Mouse (Mus musculus): ENCODE results near the gene Id2. TPM values are rescaled to one million over a fixed set of nuclear protein-coding genes. Genes with fewer than 3 reads are reported as not detected.
A peak's percentile ranks its signal among the peaks of the same experiment; 100 is the strongest.

Id2 gene
- total and polyA plus RNA-seq, 2 experiments from 2014 or later = 83.7 to 131 TPM

GRCm38 (mm10) chr12:25114426-25114825 lies 17.5 kb upstream of the Id2 start:
- no peak overlapping the region for H3K9ac ChIP-seq (replicated peaks; ENCODE audit: low read depth, low read length)
- no peak for DNase-seq (ENCODE audit: low spot score)
- no peaks in the 10 kb centered on the region for H3K27me3 ChIP-seq (ENCODE audit: control insufficient read depth, insufficient read depth, low read length)
- no peaks in the 10 kb centered on the region for H3K36me3 ChIP-seq (replicated peaks; ENCODE audit: control insufficient read depth, insufficient read depth, low read length)
- ATAC-seq (ENCODE audit: insufficient read depth, low read depth) = no peak
- WGBS = 90% methylated on average over 1 of the region's 1 CpGs
- no peak overlapping the region for H3K27ac ChIP-seq (ENCODE audit: low read depth)
- TF ChIP-seq CTCF (IDR thresholded peaks at IDR 0.05; ENCODE audit: low read depth) (no peak), EP300 (IDR thresholded peaks at IDR 0.05; ENCODE audit: low read depth) (no peak)
- no peak overlapping the region for H3K4me2 ChIP-seq (ENCODE audit: low read depth, low read length)
- no peak overlapping the region for H3K4me3 ChIP-seq (ENCODE audit: low read depth, low read length)
- no peaks in the 10 kb centered on the region for H3K9me3 ChIP-seq (replicated peaks; ENCODE audit: control insufficient read depth, low read length)
- peaks cover 12% of the 10 kb centered on the region; the same call in 1 of the 2 replicates for H3K4me1 ChIP-seq (ENCODE audit: control insufficient read depth, insufficient read depth)

GRCm38 (mm10) chr12:25113357-25113756 lies 16.4 kb upstream of the Id2 start:
- peaks cover 9% of the 10 kb centered on the region; the same call in 1 of the 2 replicates for H3K4me1 ChIP-seq (ENCODE audit: control insufficient read depth, insufficient read depth)
- H3K9ac ChIP-seq (replicated peaks; ENCODE audit: low read depth, low read length) = no peak overlapping the region
- no peaks in the 10 kb centered on the region for H3K27me3 ChIP-seq (ENCODE audit: control insufficient read depth, insufficient read depth, low read length)
- H3K36me3 ChIP-seq (replicated peaks; ENCODE audit: control insufficient read depth, insufficient read depth, low read length) = no peaks in the 10 kb centered on the region
- H3K4me3 ChIP-seq (ENCODE audit: low read depth, low read length) = no peak overlapping the region
- no peak for ATAC-seq (ENCODE audit: insufficient read depth, low read depth)
- no peaks in the 10 kb centered on the region for H3K9me3 ChIP-seq (replicated peaks; ENCODE audit: control insufficient read depth, low read length)
- WGBS = 74% methylated on average over 2 of the region's 2 CpGs
- no peak overlapping the region for H3K4me2 ChIP-seq (ENCODE audit: low read depth, low read length)
- no peak for DNase-seq (ENCODE audit: low spot score)
- TF ChIP-seq EP300 (IDR thresholded peaks at IDR 0.05; ENCODE audit: low read depth) (no peak), CTCF (IDR thresholded peaks at IDR 0.05; ENCODE audit: low read depth) (no peak)
- no peak overlapping the region for H3K27ac ChIP-seq (ENCODE audit: low read depth)

GRCm38 (mm10) chr12:25112806-25113205 lies 15.9 kb upstream of the Id2 start:
- Histone ChIP-seq H3K9ac (replicated peaks; ENCODE audit: low read depth, low read length) (no peak overlapping the region), H3K36me3 (replicated peaks; ENCODE audit: control insufficient read depth, insufficient read depth, low read length) (no peaks in the 10 kb centered on the region), H3K9me3 (replicated peaks; ENCODE audit: control insufficient read depth, low read length) (no peaks in the 10 kb centered on the region), H3K4me2 (ENCODE audit: low read depth, low read length) (no peak overlapping the region), H3K27ac (ENCODE audit: low read depth) (no peak overlapping the region), H3K4me3 (ENCODE audit: low read depth, low read length) (no peak overlapping the region), H3K4me1 (ENCODE audit: control insufficient read depth, insufficient read depth) (peaks cover 3% of the 10 kb centered on the region; the same call in 1 of the 2 replicates), H3K27me3 (ENCODE audit: control insufficient read depth, insufficient read depth, low read length) (no peaks in the 10 kb centered on the region)
- 92% methylated on average over 2 of the region's 2 CpGs for WGBS
- TF ChIP-seq CTCF (IDR thresholded peaks at IDR 0.05; ENCODE audit: low read depth) (no peak), EP300 (IDR thresholded peaks at IDR 0.05; ENCODE audit: low read depth) (no peak)
- no peak for ATAC-seq (ENCODE audit: insufficient read depth, low read depth)
- no peak for DNase-seq (ENCODE audit: low spot score)

GRCm38 (mm10) chr12:25110682-25111078 lies 13.7 kb upstream of the Id2 start:
- WGBS = 61% methylated on average over 7 of the region's 7 CpGs
- no peaks in the 10 kb centered on the region for H3K36me3 ChIP-seq (replicated peaks; ENCODE audit: control insufficient read depth, insufficient read depth, low read length)
- H3K4me2 ChIP-seq (ENCODE audit: low read depth, low read length) = no peak overlapping the region
- ATAC-seq (ENCODE audit: insufficient read depth, low read depth) = no peak
- TF ChIP-seq EP300 (IDR thresholded peaks at IDR 0.05; ENCODE audit: low read depth) = no peak
- no peak for TF ChIP-seq CTCF (IDR thresholded peaks at IDR 0.05; ENCODE audit: low read depth)
- H3K9ac ChIP-seq (replicated peaks; ENCODE audit: low read depth, low read length) = no peak overlapping the region
- H3K4me3 ChIP-seq (ENCODE audit: low read depth, low read length) = no peak overlapping the region
- no peak overlapping the region for H3K27ac ChIP-seq (ENCODE audit: low read depth)
- H3K4me1 ChIP-seq (ENCODE audit: control insufficient read depth, insufficient read depth) = no peaks in the 10 kb centered on the region
- H3K27me3 ChIP-seq (ENCODE audit: control insufficient read depth, insufficient read depth, low read length) = no peaks in the 10 kb centered on the region
- no peak for DNase-seq (ENCODE audit: low spot score)
- H3K9me3 ChIP-seq (replicated peaks; ENCODE audit: control insufficient read depth, low read length) = no peaks in the 10 kb centered on the region

GRCm38 (mm10) chr12:25109971-25110681 lies 13.2 kb upstream of the Id2 start:
- ATAC-seq (ENCODE audit: insufficient read depth, low read depth) (peak; percentile 75), DNase-seq (ENCODE audit: low spot score) (peak; percentile 28)
- Histone ChIP-seq H3K27ac (ENCODE audit: low read depth) (no peak overlapping the region; the same call in 1 of the 2 replicates), H3K4me3 (ENCODE audit: low read depth, low read length) (no peak overlapping the region), H3K27me3 (ENCODE audit: control insufficient read depth, insufficient read depth, low read length) (no peaks in the 10 kb centered on the region), H3K4me2 (ENCODE audit: low read depth, low read length) (no peak overlapping the region), H3K9ac (replicated peaks; ENCODE audit: low read depth, low read length) (no peak overlapping the region), H3K4me1 (ENCODE audit: control insufficient read depth, insufficient read depth) (no peaks in the 10 kb centered on the region), H3K36me3 (replicated peaks; ENCODE audit: control insufficient read depth, insufficient read depth, low read length) (no peaks in the 10 kb centered on the region), H3K9me3 (replicated peaks; ENCODE audit: control insufficient read depth, low read length) (no peaks in the 10 kb centered on the region)
- 67% methylated on average over 7 of the region's 7 CpGs for WGBS
- TF ChIP-seq EP300 (IDR thresholded peaks at IDR 0.05; ENCODE audit: low read depth) (no peak), CTCF (IDR thresholded peaks at IDR 0.05; ENCODE audit: low read depth) (no peak)

GRCm38 (mm10) chr12:25108865-25109264 lies 11.9 kb upstream of the Id2 start:
- H3K9ac ChIP-seq (replicated peaks; ENCODE audit: low read depth, low read length) = no peak overlapping the region
- no peaks in the 10 kb centered on the region for H3K27me3 ChIP-seq (ENCODE audit: control insufficient read depth, insufficient read depth, low read length)
- H3K4me1 ChIP-seq (ENCODE audit: control insufficient read depth, insufficient read depth) = no peaks in the 10 kb centered on the region
- no peak overlapping the region for H3K27ac ChIP-seq (ENCODE audit: low read depth)
- H3K9me3 ChIP-seq (replicated peaks; ENCODE audit: control insufficient read depth, low read length) = no peaks in the 10 kb centered on the region
- no peak overlapping the region for H3K4me3 ChIP-seq (ENCODE audit: low read depth, low read length)
- TF ChIP-seq CTCF (IDR thresholded peaks at IDR 0.05; ENCODE audit: low read depth) (no peak), EP300 (IDR thresholded peaks at IDR 0.05; ENCODE audit: low read depth) (no peak)
- ATAC-seq (ENCODE audit: insufficient read depth, low read depth) (no peak), DNase-seq (ENCODE audit: low spot score) (no peak)
- WGBS = 55% methylated on average over 2 of the region's 2 CpGs
- H3K36me3 ChIP-seq (replicated peaks; ENCODE audit: control insufficient read depth, insufficient read depth, low read length) = no peaks in the 10 kb centered on the region
- H3K4me2 ChIP-seq (ENCODE audit: low read depth, low read length) = no peak overlapping the region
